Mouse (Mus musculus): ENCODE data around the gene Gimap5. TPM values are rescaled to one million over a fixed set of nuclear protein-coding genes. Genes with fewer than 3 reads are reported as not detected.

Gene Gimap5
- polyA plus RNA-seq, 1 experiment from 2014 or later = 0.71 TPM

GRCm38 (mm10) chr6:48784406-48784805, 38.4 kb downstream of the Gimap5 start:
- ATAC-seq (ENCODE audit: low FRiP score, low TSS enrichment) (no peak), DNase-seq (no peak)
- no peak overlapping the region for H3K4me2 ChIP-seq (ENCODE audit: low read length)
- H3K4me3 ChIP-seq (replicated peaks; ENCODE audit: low read depth, low read length) = no peak overlapping the region
- WGBS = 79% methylated on average over 1 of the region's 1 CpGs
- no peaks in the 10 kb centered on the region for H3K36me3 ChIP-seq (ENCODE audit: control insufficient read depth, insufficient read depth, low read length)
- no peaks in the 10 kb centered on the region for H3K27me3 ChIP-seq (ENCODE audit: control insufficient read depth, insufficient read depth, low read length)
- no peaks in the 10 kb centered on the region for H3K4me1 ChIP-seq (ENCODE audit: control insufficient read depth, insufficient read depth, low read length)
- H3K9ac ChIP-seq (replicated peaks; ENCODE audit: low read length) = no peak overlapping the region
- no peak overlapping the region for H3K27ac ChIP-seq (replicated peaks; ENCODE audit: low read depth, low read length)
- no peaks in the 10 kb centered on the region for H3K9me3 ChIP-seq (ENCODE audit: control insufficient read depth, low read length)

DNA sequence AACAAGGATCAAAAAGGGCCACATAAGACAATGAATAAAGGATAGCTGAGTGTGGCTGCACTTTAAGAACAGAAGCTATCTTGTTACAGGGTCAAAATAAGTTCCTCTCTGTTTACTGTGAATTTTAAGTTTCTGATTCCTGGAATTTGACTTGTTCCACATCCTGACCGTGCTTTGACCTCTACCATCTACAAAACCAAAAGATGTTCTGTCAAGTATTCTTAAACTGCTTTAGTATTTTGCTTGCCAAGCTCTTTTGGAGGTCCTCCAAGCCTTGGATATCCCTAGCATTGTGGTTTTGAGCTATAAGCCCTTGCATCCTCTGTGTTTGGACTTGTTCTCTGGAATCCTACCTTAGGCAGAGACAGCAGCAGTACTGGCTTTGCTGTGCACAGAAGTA, 39.2 kb downstream of the Gimap5 start:
- no peaks in the 10 kb centered on the region for H3K4me1 ChIP-seq (ENCODE audit: control insufficient read depth, insufficient read depth, low read length)
- 89% methylated on average over 1 of the region's 1 CpGs for WGBS
- H3K9ac ChIP-seq (replicated peaks; ENCODE audit: low read length) = no peak overlapping the region
- H3K9me3 ChIP-seq (ENCODE audit: control insufficient read depth, low read length) = no peaks in the 10 kb centered on the region
- no peak overlapping the region for H3K27ac ChIP-seq (replicated peaks; ENCODE audit: low read depth, low read length)
- DNase-seq = no peak
- no peaks in the 10 kb centered on the region for H3K27me3 ChIP-seq (ENCODE audit: control insufficient read depth, insufficient read depth, low read length)
- H3K4me3 ChIP-seq (replicated peaks; ENCODE audit: low read depth, low read length) = no peak overlapping the region
- H3K4me2 ChIP-seq (ENCODE audit: low read length) = no peak overlapping the region
- no peak for ATAC-seq (ENCODE audit: low FRiP score, low TSS enrichment)
- H3K36me3 ChIP-seq (ENCODE audit: control insufficient read depth, insufficient read depth, low read length) = no peaks in the 10 kb centered on the region

DNA sequence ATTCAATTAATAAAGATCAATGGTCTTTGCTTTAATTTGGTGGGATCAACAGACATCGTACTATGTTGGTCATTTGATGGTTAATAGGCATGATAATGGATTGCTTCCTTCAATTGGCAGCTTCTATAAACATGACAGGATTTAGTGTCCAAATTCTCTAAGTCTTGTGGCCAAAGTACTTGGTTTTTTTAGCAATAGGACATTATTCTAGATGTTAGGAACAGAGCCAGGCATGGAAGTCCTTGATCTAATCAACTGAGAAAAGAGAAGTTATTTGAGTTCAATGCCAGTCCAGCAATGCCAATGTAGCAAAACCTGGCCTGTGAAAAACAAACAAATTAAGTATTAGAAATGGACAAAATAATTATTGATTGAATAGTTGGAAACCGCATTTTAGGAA, 39.6 kb downstream of the Gimap5 start:
- Histone ChIP-seq H3K27me3 (ENCODE audit: control insufficient read depth, insufficient read depth, low read length) (no peaks in the 10 kb centered on the region), H3K4me1 (ENCODE audit: control insufficient read depth, insufficient read depth, low read length) (no peaks in the 10 kb centered on the region), H3K9ac (replicated peaks; ENCODE audit: low read length) (no peak overlapping the region), H3K4me3 (replicated peaks; ENCODE audit: low read depth, low read length) (no peak overlapping the region), H3K4me2 (ENCODE audit: low read length) (no peak overlapping the region), H3K36me3 (ENCODE audit: control insufficient read depth, insufficient read depth, low read length) (no peaks in the 10 kb centered on the region), H3K9me3 (ENCODE audit: control insufficient read depth, low read length) (no peaks in the 10 kb centered on the region), H3K27ac (replicated peaks; ENCODE audit: low read depth, low read length) (no peak overlapping the region)
- WGBS = 77% methylated on average over 2 of the region's 2 CpGs
- no peak for DNase-seq
- no peak for ATAC-seq (ENCODE audit: low FRiP score, low TSS enrichment)

- 85% methylated on average over 2 of the region's 2 CpGs for WGBS
- H3K9me3 ChIP-seq (ENCODE audit: control insufficient read depth, low read length) = no peaks in the 10 kb centered on the region
- no peak for ATAC-seq (ENCODE audit: low FRiP score, low TSS enrichment)
These were observed 41.9 kb downstream of the Gimap5 start for GRCm38 (mm10) chr6:48787867-48788266.

DNA sequence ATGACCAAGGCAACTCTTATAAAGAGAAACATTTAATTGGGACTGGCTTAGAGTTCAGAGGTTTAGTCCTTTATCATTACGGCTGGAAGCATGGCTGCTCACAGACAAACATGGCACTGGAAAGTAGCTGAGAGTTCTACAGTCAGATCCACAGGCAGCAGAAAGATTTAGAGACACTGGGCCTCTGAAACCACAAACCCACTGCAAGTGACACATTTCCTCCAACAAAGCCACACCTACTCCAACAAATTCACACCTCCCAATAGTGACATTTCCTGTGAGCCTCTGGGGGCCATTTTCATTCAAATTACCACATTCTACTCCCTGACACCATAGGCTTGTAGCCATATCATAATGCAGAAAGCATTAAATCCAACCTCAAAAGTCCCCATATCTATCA, 55.9 kb downstream of the Gimap5 start:
- no peak overlapping the region for H3K4me3 ChIP-seq (replicated peaks; ENCODE audit: low read depth, low read length)
- H3K27me3 ChIP-seq (ENCODE audit: control insufficient read depth, insufficient read depth, low read length) = no peaks in the 10 kb centered on the region
- ATAC-seq (ENCODE audit: low FRiP score, low TSS enrichment) (no peak), DNase-seq (no peak)
- 85% methylated on average over 1 of the region's 1 CpGs for WGBS
- no peaks in the 10 kb centered on the region for H3K9me3 ChIP-seq (ENCODE audit: control insufficient read depth, low read length)
- no peak overlapping the region for H3K9ac ChIP-seq (replicated peaks; ENCODE audit: low read length)
- no peak overlapping the region for H3K27ac ChIP-seq (replicated peaks; ENCODE audit: low read depth, low read length)
- no peaks in the 10 kb centered on the region for H3K4me1 ChIP-seq (ENCODE audit: control insufficient read depth, insufficient read depth, low read length)
- H3K4me2 ChIP-seq (ENCODE audit: low read length) = no peak overlapping the region
- no peaks in the 10 kb centered on the region for H3K36me3 ChIP-seq (ENCODE audit: control insufficient read depth, insufficient read depth, low read length)

More at GRCm38 (mm10) chr6:48787867-48788266, 41.9 kb downstream of the Gimap5 start:
- Histone ChIP-seq H3K4me3 (replicated peaks; ENCODE audit: low read depth, low read length) (no peak overlapping the region), H3K9ac (replicated peaks; ENCODE audit: low read length) (no peak overlapping the region), H3K27ac (replicated peaks; ENCODE audit: low read depth, low read length) (no peak overlapping the region), H3K36me3 (ENCODE audit: control insufficient read depth, insufficient read depth, low read length) (no peaks in the 10 kb centered on the region), H3K4me2 (ENCODE audit: low read length) (no peak overlapping the region), H3K27me3 (ENCODE audit: control insufficient read depth, insufficient read depth, low read length) (no peaks in the 10 kb centered on the region), H3K4me1 (ENCODE audit: control insufficient read depth, insufficient read depth, low read length) (no peaks in the 10 kb centered on the region)
- no peak for DNase-seq

DNA sequence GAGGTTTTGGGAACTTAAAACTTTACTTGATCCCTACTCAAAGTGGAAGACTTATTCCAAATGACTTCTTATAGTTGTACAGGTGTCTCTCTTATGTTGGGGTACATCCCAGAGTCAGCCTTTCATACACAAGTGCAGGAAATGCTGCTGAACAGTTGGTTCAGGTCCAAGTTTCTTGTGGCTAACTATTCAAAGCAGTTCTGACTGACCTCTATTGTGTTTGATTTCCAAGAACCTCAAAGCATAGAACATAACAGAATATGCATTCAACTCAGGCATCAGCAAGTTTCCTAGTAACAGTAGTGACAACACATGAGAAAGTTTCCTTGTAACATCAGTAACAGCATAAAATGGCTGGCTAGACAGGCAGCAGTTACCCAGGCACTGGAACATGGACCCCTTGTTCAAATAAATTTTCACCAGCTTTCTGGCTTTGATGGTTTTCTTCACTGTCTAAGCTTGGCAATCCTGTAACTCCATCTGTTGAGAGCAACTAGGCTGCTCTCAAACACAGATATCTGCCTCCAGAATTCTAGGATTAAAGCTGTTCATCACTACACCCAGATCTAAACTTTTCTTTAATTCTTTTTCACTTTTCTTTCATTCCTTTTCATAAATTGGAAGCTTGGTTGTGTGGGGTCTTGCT, 57.5 kb downstream of the Gimap5 start:
- H3K4me3 ChIP-seq (replicated peaks; ENCODE audit: low read depth, low read length) = no peak overlapping the region
- H3K9me3 ChIP-seq (ENCODE audit: control insufficient read depth, low read length) = no peaks in the 10 kb centered on the region
- H3K27ac ChIP-seq (replicated peaks; ENCODE audit: low read depth, low read length) = no peak overlapping the region
- no peak overlapping the region for H3K9ac ChIP-seq (replicated peaks; ENCODE audit: low read length)
- DNase-seq (no peak), ATAC-seq (ENCODE audit: low FRiP score, low TSS enrichment) (no peak)
- no peaks in the 10 kb centered on the region for H3K36me3 ChIP-seq (ENCODE audit: control insufficient read depth, insufficient read depth, low read length)
- H3K4me1 ChIP-seq (ENCODE audit: control insufficient read depth, insufficient read depth, low read length) = no peaks in the 10 kb centered on the region
- no peaks in the 10 kb centered on the region for H3K27me3 ChIP-seq (ENCODE audit: control insufficient read depth, insufficient read depth, low read length)
- H3K4me2 ChIP-seq (ENCODE audit: low read length) = no peak overlapping the region

Other genes with a start within 250 kb of the Gimap5 start
- 190 and 241 TPM in 2 replicates for gene Atp6v0e2, start 208.6 kb upstream of the Gimap5 start, polyA plus RNA-seq (2014; fragmentation: Nextera tagmentation; extraction: Ambion mirVana)
- gene Lrrc61, start 191.4 kb upstream of the Gimap5 start, polyA plus RNA-seq (2014; fragmentation: Nextera tagmentation; extraction: Ambion mirVana) = 11.0 and 20.1 TPM in 2 replicates
- 1.5 and 3.6 TPM in 2 replicates for gene Rarres2, start 173.4 kb upstream of the Gimap5 start, polyA plus RNA-seq (2014; fragmentation: Nextera tagmentation; extraction: Ambion mirVana)
- not detected in 2 replicates for gene Gm45021, start 156.6 kb upstream of the Gimap5 start, polyA plus RNA-seq (2014; fragmentation: Nextera tagmentation; extraction: Ambion mirVana)
- 44.3 and 47.0 TPM in 2 replicates for gene Repin1, start 152.3 kb upstream of the Gimap5 start, polyA plus RNA-seq (2014; fragmentation: Nextera tagmentation; extraction: Ambion mirVana)
- 0.94 TPM in 1 of 2 replicates, not detected in the other for gene Gm44965, start 152.3 kb upstream of the Gimap5 start, polyA plus RNA-seq (2014; fragmentation: Nextera tagmentation; extraction: Ambion mirVana)
- gene Zfp775, start 144.1 kb upstream of the Gimap5 start, polyA plus RNA-seq (2014; fragmentation: Nextera tagmentation; extraction: Ambion mirVana) = 14.6 and 17.5 TPM in 2 replicates
- 14.2 and 17.8 TPM in 2 replicates for gene AI854703, start 119.4 kb upstream of the Gimap5 start, polyA plus RNA-seq (2014; fragmentation: Nextera tagmentation; extraction: Ambion mirVana)
- gene Gimap8, start 99.0 kb upstream of the Gimap5 start, polyA plus RNA-seq (2014; fragmentation: Nextera tagmentation; extraction: Ambion mirVana) = 0.17 and 0.32 TPM in 2 replicates
- gene Gimap9, start 70.1 kb upstream of the Gimap5 start, polyA plus RNA-seq (2014; fragmentation: Nextera tagmentation; extraction: Ambion mirVana) = 0.98 and 2.1 TPM in 2 replicates
- gene Gimap4, start 61.6 kb upstream of the Gimap5 start, polyA plus RNA-seq (2014; fragmentation: Nextera tagmentation; extraction: Ambion mirVana) = 0.63 and 1.4 TPM in 2 replicates
- 3.9 and 8.0 TPM in 2 replicates for gene Gimap6, start 38.0 kb upstream of the Gimap5 start, polyA plus RNA-seq (2014; fragmentation: Nextera tagmentation; extraction: Ambion mirVana)
- gene Gm28053, start 27.6 kb upstream of the Gimap5 start, polyA plus RNA-seq (2014; fragmentation: Nextera tagmentation; extraction: Ambion mirVana) = 1.00 TPM in 1 of 2 replicates, not detected in the other
- not detected in 2 replicates for gene Gimap7, start 27.6 kb upstream of the Gimap5 start, polyA plus RNA-seq (2014; fragmentation: Nextera tagmentation; extraction: Ambion mirVana)
- gene Gimap1, start 7.1 kb upstream of the Gimap5 start, polyA plus RNA-seq (2014; fragmentation: Nextera tagmentation; extraction: Ambion mirVana) = 2.8 and 5.2 TPM in 2 replicates
- gene Gimap3, start 24.7 kb downstream of the Gimap5 start, polyA plus RNA-seq (2014; fragmentation: Nextera tagmentation; extraction: Ambion mirVana) = not detected in 2 replicates
- 11.1 and 17.2 TPM in 2 replicates for gene Tmem176a, start 94.7 kb downstream of the Gimap5 start, polyA plus RNA-seq (2014; fragmentation: Nextera tagmentation; extraction: Ambion mirVana)
- gene Tmem176b, start 95.3 kb downstream of the Gimap5 start, polyA plus RNA-seq (2014; fragmentation: Nextera tagmentation; extraction: Ambion mirVana) = 89.8 and 96.7 TPM in 2 replicates
- gene Aoc1, start 126.7 kb downstream of the Gimap5 start, polyA plus RNA-seq (2014; fragmentation: Nextera tagmentation; extraction: Ambion mirVana) = not detected in 2 replicates
- not detected in 2 replicates for gene 1600015I10Rik, start 183.7 kb downstream of the Gimap5 start, polyA plus RNA-seq (2014; fragmentation: Nextera tagmentation; extraction: Ambion mirVana)
- gene Doxl2, start 228.8 kb downstream of the Gimap5 start, polyA plus RNA-seq (2014; fragmentation: Nextera tagmentation; extraction: Ambion mirVana) = not detected in 2 replicates
- not detected in 2 replicates for gene Svs1, start 240.7 kb downstream of the Gimap5 start, polyA plus RNA-seq (2014; fragmentation: Nextera tagmentation; extraction: Ambion mirVana)

All from midbrain, embryonic 14.5 days (tissue).